Mouse (Mus musculus) testis, postnatal 14 days (tissue): ENCODE measurements around the gene Plxnd1.

Experiments
- DNase-seq: peaks from one replicate; pipeline ENCODE4 v3.0.0; 2021; ENCODE audit warnings: low spot score

The Plxnd1 gene

GRCm38 (mm10) chr6:115956922-115957601, 37.7 kb downstream of the Plxnd1 start:
- DNase-seq: no peak

- no peak for DNase-seq
These were observed 38.3 kb downstream of the Plxnd1 start for GRCm38 (mm10) chr6:115956418-115956921.

GRCm38 (mm10) chr6:115955664-115956063, 39.1 kb downstream of the Plxnd1 start:
- no peak for DNase-seq

- no peak for DNase-seq
These were observed 39.6 kb downstream of the Plxnd1 start for GRCm38 (mm10) chr6:115955169-115955568.

GRCm38 (mm10) chr6:115954506-115955074, 40.2 kb downstream of the Plxnd1 start:
- no peak for DNase-seq

GRCm38 (mm10) chr6:115946389-115946788, 48.4 kb downstream of the Plxnd1 start:
- no peak for DNase-seq

GRCm38 (mm10) chr6:115945633-115946032, 49.2 kb downstream of the Plxnd1 start:
- DNase-seq: no peak

- no peak for DNase-seq
These were observed 50.2 kb downstream of the Plxnd1 start, which contains the start of gene H1foo for GRCm38 (mm10) chr6:115944638-115945037. H1foo (plus strand) TSS chr6:115944938.

GRCm38 (mm10) chr6:115943498-115944427, 51.0 kb downstream of the Plxnd1 start:
- DNase-seq: no peak

GRCm38 (mm10) chr6:115941128-115941527, 53.7 kb downstream of the Plxnd1 start:
- no peak for DNase-seq

GRCm38 (mm10) chr6:115940603-115941002, 54.2 kb downstream of the Plxnd1 start:
- DNase-seq: no peak

- DNase-seq: no peak
These were observed 56.0 kb downstream of the Plxnd1 start for GRCm38 (mm10) chr6:115938798-115939197.

GRCm38 (mm10) chr6:115938011-115938410, 56.8 kb downstream of the Plxnd1 start:
- DNase-seq: no peak

GRCm38 (mm10) chr6:115935544-115935943, 59.3 kb downstream of the Plxnd1 start:
- DNase-seq: no peak

GRCm38 (mm10) chr6:115932391-115932790, 62.4 kb downstream of the Plxnd1 start:
- DNase-seq: no peak

- no peak for DNase-seq
These were observed 63.2 kb downstream of the Plxnd1 start, which contains the start of gene Rho for GRCm38 (mm10) chr6:115931639-115932038. Rho (plus strand) TSS chr6:115931748.

GRCm38 (mm10) chr6:115930018-115930417, 64.8 kb downstream of the Plxnd1 start:
- DNase-seq: no peak

GRCm38 (mm10) chr6:115927292-115928242, 67.2 kb downstream of the Plxnd1 start:
- DNase-seq: no peak

- no peak for DNase-seq
These were observed 68.4 kb downstream of the Plxnd1 start for GRCm38 (mm10) chr6:115926416-115926815.

- DNase-seq: no peak
These were observed 70.0 kb downstream of the Plxnd1 start for GRCm38 (mm10) chr6:115924829-115925228.

- DNase-seq: no peak
These were observed 74.9 kb downstream of the Plxnd1 start for GRCm38 (mm10) chr6:115919876-115920275.
